Mouse (Mus musculus): ENCODE measurements at regions not wholly inside any gene's neighbourhood (a gene's known extent, or its start where the extent isn't known, plus 50 kb on each side); places are given as distances from the start of the nearest gene placed in this dataset.

GRCm38 (mm10) chr14:120127481-120127880 lies 85.2 kb upstream of the Oxgr1 start:
- Histone ChIP-seq H3K27me3 (ENCODE audit: control insufficient read depth, insufficient read depth, low read length) (no peaks in the 10 kb centered on the region), H3K36me3 (ENCODE audit: control insufficient read depth, insufficient read depth, low read length) (no peaks in the 10 kb centered on the region), H3K27ac (ENCODE audit: low read depth, low read length) (no peak overlapping the region), H3K9ac (ENCODE audit: low read length) (no peak overlapping the region), H3K4me2 (ENCODE audit: low read depth, low read length, severe bottlenecking) (no peak overlapping the region), H3K9me3 (ENCODE audit: control insufficient read depth, low read length) (no peaks in the 10 kb centered on the region), H3K4me1 (replicated peaks; ENCODE audit: control insufficient read depth, insufficient read depth, low read length) (no peaks in the 10 kb centered on the region), H3K4me3 (ENCODE audit: low read depth, low read length) (no peak overlapping the region)
- DNase-seq (ENCODE audit: low spot score) (no peak), ATAC-seq (replicated peaks; ENCODE audit: low FRiP score) (no peak)
- 82% methylated on average over 5 of the region's 5 CpGs for WGBS

GRCm38 (mm10) chr14:120134346-120135008 lies 92.2 kb upstream of the Oxgr1 start:
- Histone ChIP-seq H3K4me2 (ENCODE audit: low read depth, low read length, severe bottlenecking) (no peak overlapping the region), H3K36me3 (ENCODE audit: control insufficient read depth, insufficient read depth, low read length) (no peaks in the 10 kb centered on the region), H3K9me3 (ENCODE audit: control insufficient read depth, low read length) (no peaks in the 10 kb centered on the region), H3K9ac (ENCODE audit: low read length) (no peak overlapping the region), H3K4me3 (ENCODE audit: low read depth, low read length) (no peak overlapping the region), H3K27me3 (ENCODE audit: control insufficient read depth, insufficient read depth, low read length) (no peaks in the 10 kb centered on the region), H3K27ac (ENCODE audit: low read depth, low read length) (no peak overlapping the region), H3K4me1 (replicated peaks; ENCODE audit: control insufficient read depth, insufficient read depth, low read length) (no peaks in the 10 kb centered on the region)
- WGBS = 88% methylated on average over 6 of the region's 6 CpGs
- ATAC-seq (replicated peaks; ENCODE audit: low FRiP score) (no peak), DNase-seq (ENCODE audit: low spot score) (no peak)

DNA sequence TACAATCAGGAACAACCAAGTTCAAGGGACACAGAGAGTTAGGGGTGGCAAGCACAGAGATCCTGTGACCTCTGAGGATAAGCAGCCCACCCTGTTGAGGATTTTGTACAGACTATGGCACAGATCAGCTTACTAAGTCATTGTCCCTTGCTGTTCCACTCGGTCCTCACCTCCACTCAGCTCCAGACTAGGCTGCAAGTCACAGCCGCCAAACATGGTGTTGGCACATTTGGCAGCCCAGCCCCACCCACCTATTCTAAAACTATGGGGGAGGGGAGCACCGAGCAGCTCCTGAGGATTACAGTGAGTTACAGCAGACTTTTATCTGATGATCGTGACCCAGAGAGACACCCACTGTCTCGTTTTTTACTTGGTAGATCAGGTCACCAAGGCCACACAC lies 93.0 kb upstream of the Oxgr1 start:
- 71% methylated on average over 5 of the region's 5 CpGs for WGBS
- H3K4me2 ChIP-seq (ENCODE audit: low read depth, low read length, severe bottlenecking) = no peak overlapping the region
- no peaks in the 10 kb centered on the region for H3K27me3 ChIP-seq (ENCODE audit: control insufficient read depth, insufficient read depth, low read length)
- no peak overlapping the region for H3K4me3 ChIP-seq (ENCODE audit: low read depth, low read length)
- H3K4me1 ChIP-seq (replicated peaks; ENCODE audit: control insufficient read depth, insufficient read depth, low read length) = no peaks in the 10 kb centered on the region
- H3K9ac ChIP-seq (ENCODE audit: low read length) = no peak overlapping the region
- ATAC-seq (replicated peaks; ENCODE audit: low FRiP score) (no peak), DNase-seq (ENCODE audit: low spot score) (no peak)
- no peaks in the 10 kb centered on the region for H3K36me3 ChIP-seq (ENCODE audit: control insufficient read depth, insufficient read depth, low read length)
- no peaks in the 10 kb centered on the region for H3K9me3 ChIP-seq (ENCODE audit: control insufficient read depth, low read length)
- H3K27ac ChIP-seq (ENCODE audit: low read depth, low read length) = no peak overlapping the region

DNA sequence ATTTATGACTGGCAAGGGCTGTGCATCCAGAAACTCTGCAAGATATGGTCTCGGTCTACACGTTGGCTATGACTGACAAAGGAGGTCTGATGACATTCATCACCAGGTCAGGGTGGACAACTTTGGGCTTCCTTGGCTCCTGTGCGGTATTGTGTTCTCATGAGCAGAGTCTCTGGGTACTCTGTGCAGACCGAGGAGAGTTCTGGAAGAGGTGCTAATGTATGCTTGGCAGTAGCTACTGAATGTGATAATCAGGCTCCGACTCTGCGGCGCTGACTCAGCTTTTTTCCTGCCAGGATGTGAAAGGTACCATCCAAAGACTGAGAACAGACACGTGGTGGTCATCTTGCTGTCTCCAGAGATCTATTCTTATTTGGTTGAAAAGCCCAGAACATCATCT lies 94.5 kb upstream of the Oxgr1 start:
- H3K9me3 ChIP-seq (ENCODE audit: control insufficient read depth, low read length) = no peaks in the 10 kb centered on the region
- DNase-seq (ENCODE audit: low spot score) = no peak
- no peak overlapping the region for H3K27ac ChIP-seq (ENCODE audit: low read depth, low read length)
- WGBS = 89% methylated on average over 8 of the region's 8 CpGs
- no peak overlapping the region for H3K4me3 ChIP-seq (ENCODE audit: low read depth, low read length)
- no peaks in the 10 kb centered on the region for H3K4me1 ChIP-seq (replicated peaks; ENCODE audit: control insufficient read depth, insufficient read depth, low read length)
- ATAC-seq (replicated peaks; ENCODE audit: low FRiP score) = no peak
- no peaks in the 10 kb centered on the region for H3K36me3 ChIP-seq (ENCODE audit: control insufficient read depth, insufficient read depth, low read length)
- H3K27me3 ChIP-seq (ENCODE audit: control insufficient read depth, insufficient read depth, low read length) = no peaks in the 10 kb centered on the region
- no peak overlapping the region for H3K4me2 ChIP-seq (ENCODE audit: low read depth, low read length, severe bottlenecking)
- no peak overlapping the region for H3K9ac ChIP-seq (ENCODE audit: low read length)

GRCm38 (mm10) chr14:120137680-120138136 lies 95.5 kb upstream of the Oxgr1 start:
- no peak overlapping the region for H3K27ac ChIP-seq (ENCODE audit: low read depth, low read length)
- H3K4me3 ChIP-seq (ENCODE audit: low read depth, low read length) = peak overlapping the region; percentile 5; the same call in 1 of the 2 replicates
- peak overlapping the region; percentile 53 for H3K9ac ChIP-seq (ENCODE audit: low read length)
- H3K4me2 ChIP-seq (ENCODE audit: low read depth, low read length, severe bottlenecking) = peak overlapping the region; percentile 40; the same call in 1 of the 2 replicates
- WGBS = 2% methylated on average over 21 of the region's 21 CpGs
- ATAC-seq (replicated peaks; ENCODE audit: low FRiP score) = peak; percentile 88
- H3K27me3 ChIP-seq (ENCODE audit: control insufficient read depth, insufficient read depth, low read length) = no peaks in the 10 kb centered on the region
- no peaks in the 10 kb centered on the region for H3K36me3 ChIP-seq (ENCODE audit: control insufficient read depth, insufficient read depth, low read length)
- H3K9me3 ChIP-seq (ENCODE audit: control insufficient read depth, low read length) = no peaks in the 10 kb centered on the region
- peak; percentile 94 for DNase-seq (ENCODE audit: low spot score)
- no peaks in the 10 kb centered on the region for H3K4me1 ChIP-seq (replicated peaks; ENCODE audit: control insufficient read depth, insufficient read depth, low read length)

- no peak for DNase-seq (ENCODE audit: low spot score)
- no peak overlapping the region for H3K4me2 ChIP-seq (ENCODE audit: low read depth, low read length, severe bottlenecking)
- H3K9ac ChIP-seq (ENCODE audit: low read length) = no peak overlapping the region
- H3K27me3 ChIP-seq (ENCODE audit: control insufficient read depth, insufficient read depth, low read length) = no peaks in the 10 kb centered on the region
- no peaks in the 10 kb centered on the region for H3K36me3 ChIP-seq (ENCODE audit: control insufficient read depth, insufficient read depth, low read length)
- no peak for ATAC-seq (replicated peaks; ENCODE audit: low FRiP score)
- H3K27ac ChIP-seq (ENCODE audit: low read depth, low read length) = no peak overlapping the region
- H3K9me3 ChIP-seq (ENCODE audit: control insufficient read depth, low read length) = no peaks in the 10 kb centered on the region
- H3K4me1 ChIP-seq (replicated peaks; ENCODE audit: control insufficient read depth, insufficient read depth, low read length) = no peaks in the 10 kb centered on the region
- WGBS = 79% methylated on average over 5 of the region's 5 CpGs
- no peak overlapping the region for H3K4me3 ChIP-seq (ENCODE audit: low read depth, low read length)
Observed at GRCm38 (mm10) chr14:120138546-120138945, 96.3 kb upstream of the Oxgr1 start.

DNA sequence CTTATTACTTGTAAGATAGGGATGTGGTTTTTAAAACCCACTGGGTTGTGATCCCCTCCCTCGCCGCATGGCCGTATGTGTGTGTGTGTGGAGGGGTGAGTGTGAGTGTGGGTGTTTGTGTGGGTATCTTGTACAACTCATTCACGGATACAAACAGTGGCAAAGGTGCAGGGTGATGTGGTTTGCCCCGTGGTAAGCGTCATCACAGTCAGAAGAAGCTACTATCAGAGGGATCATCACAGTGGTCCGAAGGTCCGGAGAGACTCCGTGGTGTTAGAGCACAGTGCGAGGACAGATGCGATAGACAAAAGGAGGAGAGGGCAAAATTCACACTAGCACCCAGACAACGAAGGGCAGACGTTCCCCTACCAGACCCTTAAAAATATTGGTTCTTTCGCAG lies 97.0 kb upstream of the Oxgr1 start:
- DNase-seq (ENCODE audit: low spot score) (no peak), ATAC-seq (replicated peaks; ENCODE audit: low FRiP score) (no peak)
- Histone ChIP-seq H3K36me3 (ENCODE audit: control insufficient read depth, insufficient read depth, low read length) (no peaks in the 10 kb centered on the region), H3K27ac (ENCODE audit: low read depth, low read length) (no peak overlapping the region), H3K27me3 (ENCODE audit: control insufficient read depth, insufficient read depth, low read length) (no peaks in the 10 kb centered on the region), H3K4me3 (ENCODE audit: low read depth, low read length) (no peak overlapping the region), H3K4me1 (replicated peaks; ENCODE audit: control insufficient read depth, insufficient read depth, low read length) (no peaks in the 10 kb centered on the region), H3K9me3 (ENCODE audit: control insufficient read depth, low read length) (no peaks in the 10 kb centered on the region), H3K4me2 (ENCODE audit: low read depth, low read length, severe bottlenecking) (no peak overlapping the region), H3K9ac (ENCODE audit: low read length) (no peak overlapping the region)
- 92% methylated on average over 14 of the region's 14 CpGs for WGBS

DNA sequence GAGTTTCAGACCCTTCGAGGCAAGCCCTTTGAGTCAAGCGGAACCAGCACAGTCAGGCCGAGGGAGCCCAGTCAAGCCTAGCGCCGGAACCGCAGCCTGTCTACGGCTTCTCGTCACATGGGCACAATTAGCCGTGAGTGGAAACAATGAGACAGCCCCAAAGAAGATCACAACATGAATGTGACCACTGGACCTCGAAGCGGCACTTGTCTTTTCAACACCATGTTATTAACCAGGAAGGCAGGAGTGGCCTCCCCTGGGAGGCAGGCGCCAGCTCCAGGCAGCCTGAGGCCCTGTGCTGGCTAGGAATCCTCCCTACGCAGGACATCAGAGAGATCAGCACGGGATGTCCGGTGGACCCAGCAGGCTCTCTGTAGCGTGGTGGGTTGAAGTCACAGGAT lies 97.4 kb upstream of the Oxgr1 start:
- Histone ChIP-seq H3K4me1 (replicated peaks; ENCODE audit: control insufficient read depth, insufficient read depth, low read length) (no peaks in the 10 kb centered on the region), H3K4me3 (ENCODE audit: low read depth, low read length) (no peak overlapping the region), H3K27me3 (ENCODE audit: control insufficient read depth, insufficient read depth, low read length) (no peaks in the 10 kb centered on the region), H3K4me2 (ENCODE audit: low read depth, low read length, severe bottlenecking) (no peak overlapping the region), H3K9me3 (ENCODE audit: control insufficient read depth, low read length) (no peaks in the 10 kb centered on the region), H3K27ac (ENCODE audit: low read depth, low read length) (no peak overlapping the region), H3K36me3 (ENCODE audit: control insufficient read depth, insufficient read depth, low read length) (no peaks in the 10 kb centered on the region), H3K9ac (ENCODE audit: low read length) (no peak overlapping the region)
- DNase-seq (ENCODE audit: low spot score) (no peak), ATAC-seq (replicated peaks; ENCODE audit: low FRiP score) (no peak)
- WGBS = 50% methylated on average over 16 of the region's 16 CpGs

DNA sequence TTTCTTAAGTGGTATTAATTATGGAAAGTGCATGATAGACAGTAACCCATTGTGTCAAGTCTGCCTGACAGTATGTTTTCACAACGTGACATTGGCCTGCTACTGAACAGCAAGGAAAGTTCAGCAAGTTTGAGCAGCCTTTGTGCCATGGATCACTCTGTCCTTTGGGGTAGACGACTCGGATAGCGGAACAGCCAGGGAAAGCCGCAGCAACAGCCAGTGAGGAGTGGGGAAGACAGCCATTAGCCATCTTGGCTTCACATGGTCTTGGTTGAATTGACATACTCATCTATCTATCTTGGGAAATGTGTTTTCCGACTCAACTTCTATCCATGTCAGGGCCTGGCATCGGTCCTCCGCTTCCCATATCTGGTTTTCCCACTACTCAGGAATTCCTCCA lies 98.0 kb upstream of the Oxgr1 start:
- no peaks in the 10 kb centered on the region for H3K36me3 ChIP-seq (ENCODE audit: control insufficient read depth, insufficient read depth, low read length)
- H3K27me3 ChIP-seq (ENCODE audit: control insufficient read depth, insufficient read depth, low read length) = no peaks in the 10 kb centered on the region
- H3K9ac ChIP-seq (ENCODE audit: low read length) = no peak overlapping the region
- no peak overlapping the region for H3K4me3 ChIP-seq (ENCODE audit: low read depth, low read length)
- no peaks in the 10 kb centered on the region for H3K9me3 ChIP-seq (ENCODE audit: control insufficient read depth, low read length)
- H3K4me2 ChIP-seq (ENCODE audit: low read depth, low read length, severe bottlenecking) = no peak overlapping the region
- H3K4me1 ChIP-seq (replicated peaks; ENCODE audit: control insufficient read depth, insufficient read depth, low read length) = no peaks in the 10 kb centered on the region
- no peak overlapping the region for H3K27ac ChIP-seq (ENCODE audit: low read depth, low read length)
- DNase-seq (ENCODE audit: low spot score) (no peak), ATAC-seq (replicated peaks; ENCODE audit: low FRiP score) (no peak)
- WGBS = 90% methylated on average over 8 of the region's 8 CpGs
